Mouse (Mus musculus) forebrain, embryonic 12.5 days (tissue): Measurements from ENCODE around the gene Igsf11. TPM values are rescaled to one million over a fixed set of nuclear protein-coding genes. Genes with fewer than 3 reads are reported as not detected.

Source experiments
- ATAC-seq: fragments of 200-750 bp; cut with Nextera tagmentation; 2 replicates; pipeline ENCODE4 v1.8.0; 2017; ENCODE audit warnings: moderate TSS enrichment; ENCODE audit not compliant: low FRiP score
- H3K27ac ChIP-seq: fragments of 300-500 bp; sonication (generic); 2 replicates; pipeline ENCODE4 v1.5.1; 2016; ENCODE audit warnings: mild to moderate bottlenecking
- H3K27me3 ChIP-seq: fragments of 300-500 bp; sonication (generic); 2 replicates; pipeline ENCODE4 v1.6.1; 2016; ENCODE audit warnings: mild to moderate bottlenecking
- H3K36me3 ChIP-seq: fragments of 300-500 bp; sonication (generic); replicated peaks from 2 replicates; pipeline ENCODE4 v1.6.1; 2016; ENCODE audit warnings: mild to moderate bottlenecking
- H3K4me1 ChIP-seq: fragments of 300-500 bp; sonication (generic); 2 replicates; pipeline ENCODE4 v1.6.1; 2016
- H3K4me2 ChIP-seq: fragments of 300-500 bp; sonication (generic); 2 replicates; pipeline ENCODE4 v1.6.1; 2016; ENCODE audit warnings: mild to moderate bottlenecking, moderate library complexity
- H3K4me3 ChIP-seq: fragments of 300-500 bp; sonication (generic); replicated peaks from 2 replicates; pipeline ENCODE4 v1.5.1; 2016; ENCODE audit warnings: mild to moderate bottlenecking
- H3K9ac ChIP-seq: fragments of 300-500 bp; sonication (generic); 2 replicates; pipeline ENCODE4 v1.6.1; 2016; ENCODE audit warnings: mild to moderate bottlenecking
- H3K9me3 ChIP-seq: fragments of 300-500 bp; sonication (generic); 2 replicates; pipeline ENCODE4 v1.6.1; 2016
- WGBS: fragments of 180-500 bp; shearing (Covaris S2); methylation state at CpG from one replicate; pipeline ENCODE4 v1.1.7; 2016; 5-methylcytosine and 5-hydroxymethylcytosine counted together
- polyA plus RNA-seq: library from polyadenylated mRNA; unstranded; fragments of >200 nt; fragmentation: Nextera tagmentation; extraction: Ambion mirVana; gene quantifications from 2 replicates; pipeline ENCODE4 v1.2.1, GENCODE M21; 2016

Igsf11 gene
- polyA plus RNA-seq: 4.3 and 6.5 TPM in 2 replicates

GRCm38 (mm10) chr16:38892371-38892770, at the start of gene Igsf11:
TSS of gene Igsf11 (plus strand) at chr16:38892671.
- H3K36me3 ChIP-seq: no peaks in the 10 kb centered on the region
- H3K9ac ChIP-seq: no peak within 1 kb of the TSS
- no peak within 1 kb of the TSS for H3K27ac ChIP-seq
- no peak within 1 kb of the TSS for H3K4me3 ChIP-seq
- no peaks in the 10 kb centered on the region for H3K9me3 ChIP-seq
- H3K4me1 ChIP-seq: no peaks in the 10 kb centered on the region
- H3K27me3 ChIP-seq: no peaks in the 10 kb centered on the region
- 85% methylated on average over 7 of the region's 7 CpGs for WGBS
- ATAC-seq: no peak
- no peak within 1 kb of the TSS for H3K4me2 ChIP-seq

- Histone ChIP-seq H3K27ac (no peak overlapping the region), H3K9ac (no peak overlapping the region), H3K27me3 (no peaks in the 10 kb centered on the region; the same call in 1 of the 2 replicates), H3K9me3 (no peaks in the 10 kb centered on the region), H3K36me3 (no peaks in the 10 kb centered on the region), H3K4me3 (no peak overlapping the region), H3K4me2 (no peak overlapping the region), H3K4me1 (no peaks in the 10 kb centered on the region)
- 37% methylated on average over 8 of the region's 8 CpGs for WGBS
- ATAC-seq: 0 out of 2 replicates have a peak, but pooled peaks have one; percentile 23
Observed at GRCm38 (mm10) chr16:38858120-38858749, 34.2 kb upstream of the Igsf11 start.

GRCm38 (mm10) chr16:38860548-38860947, 31.9 kb upstream of the Igsf11 start:
- Histone ChIP-seq H3K27ac (no peak overlapping the region), H3K9ac (no peak overlapping the region), H3K27me3 (no peaks in the 10 kb centered on the region; the same call in 1 of the 2 replicates), H3K9me3 (no peaks in the 10 kb centered on the region), H3K36me3 (no peaks in the 10 kb centered on the region), H3K4me3 (no peak overlapping the region), H3K4me1 (no peaks in the 10 kb centered on the region), H3K4me2 (no peak overlapping the region)
- 46% methylated on average over 6 of the region's 6 CpGs for WGBS
- no peak for ATAC-seq

- no peak overlapping the region for H3K9ac ChIP-seq
- no peak overlapping the region for H3K4me2 ChIP-seq
- no peaks in the 10 kb centered on the region for H3K9me3 ChIP-seq
- no peak for ATAC-seq
- no peaks in the 10 kb centered on the region for H3K27me3 ChIP-seq
- H3K27ac ChIP-seq: no peak overlapping the region
- WGBS: 92% methylated on average over 5 of the region's 5 CpGs
- no peaks in the 10 kb centered on the region for H3K4me1 ChIP-seq
- no peak overlapping the region for H3K4me3 ChIP-seq
- H3K36me3 ChIP-seq: no peaks in the 10 kb centered on the region
Observed at GRCm38 (mm10) chr16:38864358-38864757, 28.1 kb upstream of the Igsf11 start.

- no peaks in the 10 kb centered on the region for H3K36me3 ChIP-seq
- H3K4me3 ChIP-seq: no peak overlapping the region
- no peak overlapping the region for H3K4me2 ChIP-seq
- no peaks in the 10 kb centered on the region; the same call in 1 of the 2 replicates for H3K4me1 ChIP-seq
- no peak for ATAC-seq
- peaks cover 3% of the 10 kb centered on the region; the same call in 1 of the 2 replicates for H3K27me3 ChIP-seq
- H3K9ac ChIP-seq: no peak overlapping the region
- H3K9me3 ChIP-seq: no peaks in the 10 kb centered on the region
- 95% methylated on average over 4 of the region's 4 CpGs for WGBS
- H3K27ac ChIP-seq: no peak overlapping the region
Observed at GRCm38 (mm10) chr16:38873231-38873630, 19.2 kb upstream of the Igsf11 start.

GRCm38 (mm10) chr16:38874481-38874880, 18.0 kb upstream of the Igsf11 start:
- WGBS: 30% methylated on average over 4 of the region's 4 CpGs
- Histone ChIP-seq H3K4me3 (no peak overlapping the region), H3K4me2 (no peak overlapping the region), H3K27ac (no peak overlapping the region), H3K27me3 (peaks cover 3% of the 10 kb centered on the region; the same call in 1 of the 2 replicates), H3K9me3 (no peaks in the 10 kb centered on the region), H3K4me1 (no peaks in the 10 kb centered on the region; the same call in 1 of the 2 replicates), H3K36me3 (no peaks in the 10 kb centered on the region), H3K9ac (no peak overlapping the region)
- peak; percentile 23; the same call in 1 of the 2 replicates for ATAC-seq

GRCm38 (mm10) chr16:38898816-38899425, 6.5 kb downstream of the Igsf11 start:
- H3K27me3 ChIP-seq: peaks cover 19% of the 10 kb centered on the region; the same call in 1 of the 2 replicates
- no peak overlapping the region for H3K9ac ChIP-seq
- H3K9me3 ChIP-seq: no peaks in the 10 kb centered on the region
- no peak overlapping the region for H3K4me3 ChIP-seq
- no peaks in the 10 kb centered on the region for H3K36me3 ChIP-seq
- 0 out of 2 replicates have a peak, but pooled peaks cover 1% of the 10 kb centered on the region for H3K4me1 ChIP-seq
- no peak overlapping the region for H3K4me2 ChIP-seq
- no peak for ATAC-seq
- WGBS: 56% methylated on average over 8 of the region's 8 CpGs
- H3K27ac ChIP-seq: no peak overlapping the region

- Histone ChIP-seq H3K9me3 (no peaks in the 10 kb centered on the region), H3K36me3 (no peaks in the 10 kb centered on the region), H3K27ac (no peak overlapping the region), H3K27me3 (peaks cover 23% of the 10 kb centered on the region; the same call in 1 of the 2 replicates), H3K9ac (no peak overlapping the region), H3K4me3 (no peak overlapping the region), H3K4me2 (no peak overlapping the region), H3K4me1 (0 out of 2 replicates have a peak, but pooled peaks cover 5% of the 10 kb centered on the region)
- 81% methylated on average over 1 of the region's 1 CpGs for WGBS
- no peak for ATAC-seq
Observed at GRCm38 (mm10) chr16:38900024-38900423, 7.6 kb downstream of the Igsf11 start.

- peaks cover 18% of the 10 kb centered on the region; the same call in 1 of the 2 replicates for H3K4me1 ChIP-seq
- under 1% methylated on average over 71 of the region's 71 CpGs for WGBS
- peak overlapping the region; percentile 83 for H3K27ac ChIP-seq
- no peaks in the 10 kb centered on the region for H3K9me3 ChIP-seq
- peaks cover 28% of the 10 kb centered on the region; the same call in 1 of the 2 replicates for H3K27me3 ChIP-seq
- peak; percentile 97 for ATAC-seq
- peak overlapping the region; percentile 84 for H3K9ac ChIP-seq
- no peaks in the 10 kb centered on the region for H3K36me3 ChIP-seq
- peak overlapping the region; percentile 76 for H3K4me3 ChIP-seq
- peak overlapping the region; percentile 71 for H3K4me2 ChIP-seq
Observed at GRCm38 (mm10) chr16:38902111-38902778, 9.8 kb downstream of the Igsf11 start.

GRCm38 (mm10) chr16:38903020-38903419, 10.5 kb downstream of the Igsf11 start:
- H3K4me3 ChIP-seq: peak overlapping the region; percentile 76
- WGBS: 30% methylated on average over 4 of the region's 4 CpGs
- no peak overlapping the region for H3K27ac ChIP-seq
- no peaks in the 10 kb centered on the region for H3K36me3 ChIP-seq
- H3K9ac ChIP-seq: no peak overlapping the region
- ATAC-seq: no peak
- peaks cover 24% of the 10 kb centered on the region; the same call in 1 of the 2 replicates for H3K27me3 ChIP-seq
- peak overlapping the region; percentile 71 for H3K4me2 ChIP-seq
- no peaks in the 10 kb centered on the region for H3K9me3 ChIP-seq
- H3K4me1 ChIP-seq: peaks cover 19% of the 10 kb centered on the region; the same call in 1 of the 2 replicates

- Histone ChIP-seq H3K4me1 (peaks cover 21% of the 10 kb centered on the region; the same call in 1 of the 2 replicates), H3K36me3 (no peaks in the 10 kb centered on the region), H3K9me3 (no peaks in the 10 kb centered on the region), H3K9ac (no peak overlapping the region), H3K4me3 (0 out of 2 replicates have a peak overlapping the region, but pooled peaks have one; percentile 11), H3K27me3 (peaks cover 21% of the 10 kb centered on the region; the same call in 1 of the 2 replicates), H3K4me2 (peak overlapping the region; percentile 71), H3K27ac (no peak overlapping the region)
- ATAC-seq: no peak
- 58% methylated on average over 9 of the region's 9 CpGs for WGBS
Observed at GRCm38 (mm10) chr16:38904202-38904601, 11.7 kb downstream of the Igsf11 start.

- Histone ChIP-seq H3K27ac (no peak overlapping the region), H3K4me2 (no peak overlapping the region), H3K4me1 (peaks cover 21% of the 10 kb centered on the region; the same call in 1 of the 2 replicates), H3K36me3 (no peaks in the 10 kb centered on the region), H3K4me3 (no peak overlapping the region), H3K27me3 (peaks cover 21% of the 10 kb centered on the region; the same call in 1 of the 2 replicates), H3K9ac (no peak overlapping the region), H3K9me3 (no peaks in the 10 kb centered on the region)
- WGBS: 48% methylated on average over 10 of the region's 10 CpGs
- ATAC-seq: no peak
Observed at GRCm38 (mm10) chr16:38905911-38906310, 13.4 kb downstream of the Igsf11 start.
